Mouse (Mus musculus) liver, embryonic 16.5 days (tissue): ENCODE data around the gene Plcb4. TPM values are rescaled to one million over a fixed set of nuclear protein-coding genes. Genes with fewer than 3 reads are reported as not detected.
A peak's percentile ranks its signal among the peaks of the same experiment; 100 is the strongest.
"Not testable (repeated sequence)": the region's sequence is repeated elsewhere in the genome, so short reads cannot be mapped to it uniquely, and the experiment has no call there.

Experiments
- ATAC-seq: fragments of 200-750 bp; cut with Nextera tagmentation; 2 replicates; pipeline ENCODE4 v1.8.0; 2017; ENCODE audit warnings: low read depth, mild to moderate bottlenecking, moderate number of reproducible peaks, moderate library complexity
- H3K27ac ChIP-seq: fragments of 300-500 bp; sonication (generic); 2 replicates; pipeline ENCODE4 v1.5.1; 2014; ENCODE audit warnings: mild to moderate bottlenecking, low read length
- H3K27me3 ChIP-seq: fragments of 300-500 bp; sonication (generic); 2 replicates; pipeline ENCODE4 v1.6.1; 2014; ENCODE audit warnings: low read depth, low read length, mixed read lengths; ENCODE audit not compliant: control insufficient read depth, insufficient read depth
- H3K36me3 ChIP-seq: fragments of 300-500 bp; sonication (generic); 2 replicates; pipeline ENCODE4 v1.6.1; 2014; ENCODE audit warnings: mild to moderate bottlenecking; ENCODE audit not compliant: control insufficient read depth, insufficient read depth
- H3K4me1 ChIP-seq: fragments of 300-500 bp; sonication (generic); 2 replicates; pipeline ENCODE4 v1.6.1; 2014; ENCODE audit warnings: low read depth, low read length, mixed read lengths; ENCODE audit not compliant: control insufficient read depth
- H3K4me2 ChIP-seq: fragments of 300-500 bp; sonication (generic); 2 replicates; pipeline ENCODE4 v1.6.1; 2014; ENCODE audit warnings: low read depth, low read length, mixed read lengths
- H3K4me3 ChIP-seq: fragments of 300-500 bp; sonication (generic); 2 replicates; pipeline ENCODE4 v1.5.1; 2014; ENCODE audit warnings: low read depth, mild to moderate bottlenecking, low read length
- H3K9ac ChIP-seq: fragments of 300-500 bp; sonication (generic); 2 replicates; pipeline ENCODE4 v1.6.1; 2014; ENCODE audit warnings: low read depth, low read length
- H3K9me3 ChIP-seq: fragments of 300-500 bp; sonication (generic); replicated peaks from 2 replicates; pipeline ENCODE4 v1.6.1; 2016; ENCODE audit warnings: low read length; ENCODE audit not compliant: control insufficient read depth
- WGBS: fragments of 180-500 bp; shearing (Covaris S2); extraction: QIAGEN DNeasy Blood & Tissue Kit; methylation state at CpG from one replicate; pipeline ENCODE4 v1.1.7; 2014; ENCODE audit not compliant: insufficient replicate concordance; 5-methylcytosine and 5-hydroxymethylcytosine counted together
- polyA plus RNA-seq: library from polyadenylated mRNA; unstranded; fragments of >200 nt; fragmentation: Nextera tagmentation; extraction: Ambion mirVana; gene quantifications from 2 replicates; pipeline ENCODE4 v1.2.1, GENCODE M21; 2015

Plcb4 gene
- polyA plus RNA-seq, 1 experiment from 2014 or later: 2.3 TPM

DNA sequence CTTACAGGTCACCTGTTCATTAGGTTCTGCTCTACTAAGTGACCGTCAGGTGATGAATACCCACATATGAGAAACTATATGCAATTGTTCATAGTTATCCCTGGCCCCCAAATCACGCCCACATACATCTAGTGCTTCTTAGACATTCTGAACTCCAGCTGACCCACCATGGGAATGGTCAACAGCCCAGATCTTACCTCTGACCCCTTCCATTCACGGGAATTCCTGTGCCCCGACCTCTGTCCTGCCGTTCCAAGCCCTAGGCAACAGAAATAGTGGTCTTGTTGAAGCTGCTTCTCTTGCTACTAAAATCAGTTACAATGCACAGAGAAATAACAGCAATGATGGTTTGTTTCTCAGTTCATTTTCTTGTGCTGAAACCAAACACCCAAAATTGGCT lies 320.0 kb downstream of the Plcb4 start:
- Histone ChIP-seq H3K27ac (no peak overlapping the region), H3K4me1 (no peaks in the 10 kb centered on the region), H3K4me2 (no peak overlapping the region), H3K4me3 (no peak overlapping the region), H3K9ac (no peak overlapping the region), H3K36me3 (no peaks in the 10 kb centered on the region), H3K9me3 (no peaks in the 10 kb centered on the region), H3K27me3 (no peaks in the 10 kb centered on the region)
- WGBS: 58% methylated on average over 5 of the region's 5 CpGs
- peak; percentile 51; the same call in 1 of the 2 replicates for ATAC-seq

DNA sequence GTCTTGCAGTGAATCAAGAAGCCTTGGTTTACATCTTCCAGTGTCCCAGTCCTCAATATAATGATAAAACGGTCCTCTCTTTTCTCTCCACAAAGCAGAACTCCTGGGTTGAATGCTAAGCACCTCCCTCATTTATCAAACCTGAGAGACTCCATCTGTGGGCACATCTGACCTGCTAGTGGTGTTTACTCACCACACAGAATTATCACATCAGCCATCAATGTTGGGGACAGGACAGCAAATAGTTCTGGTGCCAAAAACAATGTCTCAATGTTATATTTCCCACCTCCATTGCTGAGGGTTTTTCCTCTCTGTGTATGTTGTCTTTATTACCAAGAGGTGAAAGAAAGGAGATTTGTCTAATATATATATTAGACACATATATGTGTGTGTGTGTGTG lies 321.6 kb downstream of the Plcb4 start:
- no peak overlapping the region for H3K4me3 ChIP-seq
- WGBS: 48% methylated on average over 1 of the region's 1 CpGs
- H3K9me3 ChIP-seq: no peaks in the 10 kb centered on the region
- H3K27me3 ChIP-seq: no peaks in the 10 kb centered on the region
- H3K27ac ChIP-seq: no peak overlapping the region
- no peak overlapping the region for H3K9ac ChIP-seq
- ATAC-seq: peak; percentile 60
- no peaks in the 10 kb centered on the region for H3K4me1 ChIP-seq
- H3K36me3 ChIP-seq: no peaks in the 10 kb centered on the region
- H3K4me2 ChIP-seq: no peak overlapping the region

DNA sequence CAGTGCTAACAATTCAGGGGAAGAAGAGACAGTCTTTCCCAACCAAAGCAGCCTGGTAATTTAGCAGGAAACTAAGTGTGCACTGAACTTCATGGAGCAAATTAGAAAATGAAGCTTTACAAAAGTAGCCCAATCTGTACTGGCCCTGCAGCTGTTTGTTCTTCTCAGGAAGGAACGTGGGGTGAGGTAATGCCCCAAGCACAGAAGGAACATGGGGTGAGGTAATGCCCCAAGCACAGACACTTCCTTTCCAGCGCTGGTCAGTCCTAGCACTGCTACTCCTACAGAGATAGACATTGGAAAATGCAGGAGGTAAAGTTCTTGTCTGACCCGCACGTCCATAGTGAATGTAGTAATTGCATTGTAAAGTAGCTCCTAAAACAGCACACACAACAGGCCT lies 325.2 kb downstream of the Plcb4 start:
- 53% methylated on average over 4 of the region's 4 CpGs for WGBS

DNA sequence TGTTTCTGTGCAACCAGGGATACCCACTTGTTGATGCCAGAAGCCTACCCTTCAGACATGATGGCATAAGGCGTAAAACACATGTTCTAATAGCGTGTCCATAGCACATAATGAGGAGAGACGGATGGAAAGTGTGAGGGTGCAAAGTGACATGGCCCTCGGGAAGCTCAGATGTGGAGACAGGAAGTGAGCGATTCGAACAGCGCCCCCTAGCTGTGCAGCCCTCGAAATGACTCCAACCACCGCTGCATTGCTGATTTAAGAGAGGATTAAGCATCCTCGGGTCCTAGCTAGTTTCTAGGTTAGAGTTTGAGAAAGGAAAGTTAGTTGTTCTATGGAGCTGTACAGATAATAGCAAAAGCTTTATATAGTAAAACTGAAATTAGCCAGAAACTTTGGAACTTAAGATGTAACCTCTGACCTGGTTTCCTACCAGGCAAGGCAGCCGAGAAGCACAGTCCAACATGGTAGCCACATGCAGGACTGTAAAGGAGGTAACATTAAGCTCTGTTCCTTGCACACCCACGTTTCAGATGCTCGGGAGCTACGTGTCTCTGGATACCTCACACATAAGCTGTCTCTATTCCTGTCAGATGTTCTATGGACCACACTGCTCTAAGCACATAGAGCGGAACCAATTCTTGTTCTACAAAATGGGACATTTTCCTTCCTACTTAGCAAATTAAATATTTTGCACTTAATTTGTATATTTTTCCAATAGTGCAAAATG lies 326.9 kb downstream of the Plcb4 start:
- H3K9ac ChIP-seq: no peak overlapping the region

More for the DNA sequence above, 325.2 kb downstream of the Plcb4 start:
- H3K9me3 ChIP-seq: no peaks in the 10 kb centered on the region
- H3K36me3 ChIP-seq: no peaks in the 10 kb centered on the region
- no peak overlapping the region for H3K27ac ChIP-seq
- H3K4me1 ChIP-seq: no peaks in the 10 kb centered on the region
- H3K9ac ChIP-seq: no peak overlapping the region
- H3K4me2 ChIP-seq: no peak overlapping the region
- H3K4me3 ChIP-seq: no peak overlapping the region
- no peak for ATAC-seq
- no peaks in the 10 kb centered on the region for H3K27me3 ChIP-seq

DNA sequence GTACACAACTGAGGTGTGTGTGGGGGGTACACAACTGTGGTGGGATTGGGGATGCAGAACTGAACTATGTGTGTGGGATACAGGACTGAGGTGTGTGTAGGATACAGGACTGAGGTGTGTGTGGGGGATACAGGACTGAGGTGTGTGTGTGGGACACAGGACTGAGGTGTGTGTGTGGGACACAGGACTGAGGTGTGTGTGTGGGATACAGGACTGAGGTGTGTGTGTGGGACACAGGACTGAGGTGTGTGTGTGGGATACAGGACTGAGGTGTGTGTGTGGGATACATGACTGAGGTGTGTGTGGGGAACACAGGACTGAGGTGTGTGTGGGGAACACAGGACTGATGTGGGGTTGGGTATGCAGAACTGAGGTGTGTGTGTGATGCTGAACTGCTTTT lies 329.7 kb downstream of the Plcb4 start:
- H3K4me2 ChIP-seq, H3K27me3 ChIP-seq, ATAC-seq, H3K4me3 ChIP-seq, H3K36me3 ChIP-seq, H3K27ac ChIP-seq, H3K9me3 ChIP-seq, H3K9ac ChIP-seq, H3K4me1 ChIP-seq: not testable (repeated sequence)

More for the DNA sequence above, 326.9 kb downstream of the Plcb4 start:
- H3K4me1 ChIP-seq: no peaks in the 10 kb centered on the region
- H3K36me3 ChIP-seq: no peaks in the 10 kb centered on the region
- no peak for ATAC-seq
- no peak overlapping the region for H3K27ac ChIP-seq
- H3K27me3 ChIP-seq: no peaks in the 10 kb centered on the region
- H3K9me3 ChIP-seq: no peaks in the 10 kb centered on the region
- no peak overlapping the region for H3K4me3 ChIP-seq
- no peak overlapping the region for H3K4me2 ChIP-seq
- 65% methylated on average over 15 of the region's 15 CpGs for WGBS

DNA sequence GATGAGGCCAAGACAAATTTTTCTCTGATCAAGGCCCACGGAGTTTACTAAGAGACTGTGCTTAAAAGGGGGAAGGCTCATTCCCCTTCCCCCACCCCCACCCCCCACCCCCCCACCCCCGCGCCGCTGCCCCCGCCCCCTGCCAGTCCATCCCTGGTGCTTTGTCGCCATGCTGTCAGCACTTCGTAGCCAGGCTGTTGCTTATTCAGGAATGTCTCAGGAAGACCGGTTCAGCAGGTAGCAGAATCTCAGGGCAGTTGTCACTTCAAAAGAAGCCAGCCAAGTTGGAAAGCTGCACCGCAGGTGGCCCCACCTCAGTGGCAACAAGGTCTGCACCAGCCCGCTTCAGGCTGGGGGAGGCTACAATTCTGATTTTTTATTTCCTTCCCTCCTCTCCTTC lies 331.9 kb downstream of the Plcb4 start:
- not testable (repeated sequence) for H3K9me3 ChIP-seq, H3K4me2 ChIP-seq, ATAC-seq, H3K36me3 ChIP-seq, H3K9ac ChIP-seq, H3K4me1 ChIP-seq, H3K4me3 ChIP-seq, H3K27ac ChIP-seq, H3K27me3 ChIP-seq
- 70% methylated on average over 7 of the region's 10 CpGs for WGBS

DNA sequence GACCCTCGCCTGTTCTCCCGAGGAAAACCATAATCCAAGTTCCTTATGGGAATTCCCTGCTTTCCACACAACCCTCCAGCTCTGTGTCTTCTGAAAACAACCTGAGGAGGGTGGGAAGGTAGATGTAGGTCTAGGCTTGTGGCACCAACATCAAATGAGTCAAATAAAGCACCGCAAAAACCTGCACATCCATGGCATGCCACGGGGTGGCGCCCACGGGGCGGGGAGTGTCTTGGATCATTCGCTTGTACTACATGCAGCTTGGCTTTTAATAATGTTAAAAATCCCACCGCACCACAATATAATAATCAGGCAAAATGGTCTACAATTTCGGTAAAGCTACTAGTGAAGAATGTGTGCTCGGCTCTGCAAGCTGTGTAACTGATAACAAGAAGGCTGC lies 334.5 kb downstream of the Plcb4 start:
- H3K36me3 ChIP-seq: no peaks in the 10 kb centered on the region
- H3K4me3 ChIP-seq: no peak overlapping the region
- H3K27ac ChIP-seq: no peak overlapping the region
- H3K27me3 ChIP-seq: no peaks in the 10 kb centered on the region
- no peaks in the 10 kb centered on the region for H3K9me3 ChIP-seq
- no peak for ATAC-seq
- H3K9ac ChIP-seq: no peak overlapping the region
- no peak overlapping the region for H3K4me2 ChIP-seq
- 59% methylated on average over 11 of the region's 11 CpGs for WGBS
- no peaks in the 10 kb centered on the region for H3K4me1 ChIP-seq

DNA sequence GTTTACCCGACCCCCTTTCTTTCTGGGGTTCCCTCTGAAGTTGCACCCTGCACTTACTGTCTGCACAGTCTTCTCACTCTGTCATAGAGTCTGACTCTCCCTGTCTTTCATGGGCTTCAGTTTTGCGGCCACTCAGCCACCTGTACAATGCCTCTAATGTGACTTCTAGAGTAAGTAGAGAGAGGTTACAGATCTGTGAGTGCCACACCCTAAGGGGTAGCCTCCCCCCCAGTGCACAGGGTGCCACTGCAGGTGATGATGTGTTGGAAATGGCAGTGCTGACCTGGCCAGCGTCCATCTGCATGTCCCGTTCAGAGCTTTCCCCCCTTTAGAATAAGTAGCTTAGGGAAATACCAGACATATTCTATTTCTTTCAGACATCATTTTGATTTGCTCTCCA lies 336.4 kb downstream of the Plcb4 start:
- Histone ChIP-seq H3K27me3 (no peaks in the 10 kb centered on the region), H3K4me3 (no peak overlapping the region), H3K27ac (no peak overlapping the region), H3K36me3 (no peaks in the 10 kb centered on the region), H3K4me1 (no peaks in the 10 kb centered on the region), H3K4me2 (no peak overlapping the region), H3K9me3 (no peaks in the 10 kb centered on the region), H3K9ac (no peak overlapping the region)
- WGBS: 71% methylated on average over 4 of the region's 4 CpGs
- no peak for ATAC-seq

DNA sequence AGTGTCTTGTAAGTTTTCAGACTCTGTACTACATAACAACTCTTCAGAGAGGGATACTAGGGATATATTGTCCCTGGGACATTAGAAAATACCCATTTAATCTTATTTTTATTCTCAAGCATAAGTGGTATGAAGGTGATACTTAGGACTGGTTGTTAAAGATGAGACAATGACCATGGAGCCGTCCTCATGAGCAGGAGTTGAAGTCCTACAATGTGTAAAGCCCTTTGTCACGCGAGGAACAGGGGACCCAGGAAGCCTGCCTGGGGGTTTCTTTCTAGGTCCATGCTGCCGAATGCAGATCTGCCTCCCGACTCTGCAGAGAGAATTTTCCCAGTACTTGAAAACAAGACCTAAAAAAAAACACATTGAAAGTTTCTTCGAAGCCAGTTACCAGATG lies 338.1 kb downstream of the Plcb4 start:
- WGBS: 72% methylated on average over 6 of the region's 6 CpGs
- H3K9ac ChIP-seq: no peak overlapping the region
- H3K9me3 ChIP-seq: no peaks in the 10 kb centered on the region
- no peak overlapping the region for H3K27ac ChIP-seq
- no peak overlapping the region for H3K4me2 ChIP-seq
- no peak for ATAC-seq
- H3K36me3 ChIP-seq: no peaks in the 10 kb centered on the region
- no peaks in the 10 kb centered on the region for H3K27me3 ChIP-seq
- H3K4me1 ChIP-seq: no peaks in the 10 kb centered on the region
- no peak overlapping the region for H3K4me3 ChIP-seq
